In genomic region chr19:34921253-34921651, GRCm38 (mm10) we compare ENCODE assay signal across 8 mouse cellular contexts. TPM values are rescaled to one million over a fixed set of nuclear protein-coding genes. Genes with fewer than 3 reads are reported as not detected.
DNase-seq lines count a peak whose midpoint lies in the region; ATAC-seq and TF ChIP-seq lines count a peak whose summit lies in the region.

No protein-coding gene starts in this region.

- intact Hi-C loops in left cerebral cortex, adult 2 months (cut with DNase I): loop anchor here (1.0 to 10.0 kb wide), 3 partner anchors 43 to 256 kb away; no protein-coding TSS in a partner anchor
- intact Hi-C loops in left cerebral cortex, postnatal 36 days (cut with DNase I): loop anchor here (2.0 kb wide), 1 partner anchor 42 kb away; the partner anchor contains the start of gene Pank1

- peak overlapping the region; percentile 57; the same call in 1 of the 2 replicates for H3K9ac ChIP-seq in liver, embryonic 11.5 days (ENCODE audit: low read depth, low read length)

- DNase-seq in left cerebral cortex, adult 2 months (ENCODE audit: extremely low spot score in 1 of 2, low spot score in 2 of 2): no peak
- no peak for DNase-seq in left cerebral cortex, postnatal 36 days (ENCODE audit: low spot score in 2 of 2)
- peak; percentile 45 for DNase-seq in R1 (ENCODE audit: low read depth, low spot score)
- no peak for DNase-seq in forebrain, embryonic 10.5 days (ENCODE audit: extremely low spot score, low spot score)
- no peak for DNase-seq in liver, embryonic 11.5 days (ENCODE audit: low spot score)
- DNase-seq in retina, postnatal 7 days (ENCODE audit: low read depth, low spot score): peak; percentile 4
- DNase-seq in spleen, postnatal 14 days (ENCODE audit: low spot score in 2 of 2): no peak

- H3K4me3 ChIP-seq in left cerebral cortex, adult 2 months: peak overlapping the region; percentile 83
- peak overlapping the region; percentile 87 for H3K4me3 ChIP-seq in forebrain, embryonic 10.5 days
- peak overlapping the region; percentile 79 for H3K4me3 ChIP-seq in liver, embryonic 11.5 days (ENCODE audit: low read depth, low read length)

- no peak; the same call in 1 of the 2 replicates for TF ChIP-seq CTCF in left cerebral cortex, adult 2 months (IDR thresholded peaks at IDR 0.05)

- H3K9me3 ChIP-seq in forebrain, embryonic 10.5 days: no peaks in the 10 kb centered on the region
- no peaks in the 10 kb centered on the region for H3K9me3 ChIP-seq in liver, embryonic 11.5 days (ENCODE audit: control insufficient read depth, low read length)

- H3K27me3 ChIP-seq in forebrain, embryonic 10.5 days (ENCODE audit: poor library complexity, severe bottlenecking): no peaks in the 10 kb centered on the region
- H3K27me3 ChIP-seq in liver, embryonic 11.5 days (replicated peaks; ENCODE audit: control insufficient read depth, insufficient read depth, low read length): no peaks in the 10 kb centered on the region

- H3K36me3 ChIP-seq in forebrain, embryonic 10.5 days (replicated peaks): peaks cover 19% of the 10 kb centered on the region
- peaks cover 3% of the 10 kb centered on the region; the same call in 1 of the 2 replicates for H3K36me3 ChIP-seq in liver, embryonic 11.5 days (ENCODE audit: control insufficient read depth, insufficient read depth, low read length)

- WGBS in forebrain, embryonic 10.5 days: 20% methylated on average over 7 of the region's 7 CpGs
- WGBS in liver, embryonic 11.5 days: 15% methylated on average over 7 of the region's 7 CpGs

- H3K4me2 ChIP-seq in liver, embryonic 11.5 days: peak overlapping the region; percentile 70

- no peak for ATAC-seq in liver, embryonic 11.5 days (replicated peaks; ENCODE audit: low FRiP score)
- no peak for ATAC-seq in granulocyte monocyte progenitor cell, adult 5-6 weeks (replicated peaks; ENCODE audit: poor library complexity, severe bottlenecking)

- H3K4me1 ChIP-seq in forebrain, embryonic 10.5 days: peaks cover 8% of the 10 kb centered on the region
- no peaks in the 10 kb centered on the region for H3K4me1 ChIP-seq in liver, embryonic 11.5 days (replicated peaks; ENCODE audit: control insufficient read depth, insufficient read depth, low read length)

- H3K27ac ChIP-seq in left cerebral cortex, adult 2 months: peak overlapping the region; percentile 83
- peak overlapping the region; percentile 94; the same call in 1 of the 2 replicates for H3K27ac ChIP-seq in forebrain, embryonic 10.5 days
- peak overlapping the region; percentile 47 for H3K27ac ChIP-seq in liver, embryonic 11.5 days (ENCODE audit: low read depth, low read length)

RNA-seq across cellular contexts. Expression of gene Kif20b, which starts 0.9 kb away (rescaled TPM):
- total RNA-seq in left cerebral cortex, adult 2 months (2021): under 1 TPM; 0.95 to 0.98 TPM
- total RNA-seq in left cerebral cortex, postnatal 36 days (2021): 1 to 10 TPM; 1.2 to 1.3 TPM
- 92.3 and 92.7 TPM in 2 replicates for polyA plus RNA-seq in forebrain, embryonic 10.5 days (2016; fragmentation: Nextera tagmentation; extraction: Ambion mirVana)
- polyA plus RNA-seq in liver, embryonic 11.5 days (2014; fragmentation: Nextera tagmentation; extraction: Ambion mirVana): 54.8 and 55.0 TPM in 2 replicates
- 50.7 and 77.6 TPM in 2 replicates for total RNA-seq in granulocyte monocyte progenitor cell, adult 5-6 weeks (2014; fragmentation: Nextera tagmentation)
- 114 and 140 TPM in 2 replicates for total RNA-seq in granulocyte monocyte progenitor cell, adult 5-6 weeks (2017)

RNA-seq across cellular contexts. Expression of gene Pank1, which starts 42.0 kb away (rescaled TPM):
- total RNA-seq in left cerebral cortex, adult 2 months (2021): 10 to 100 TPM; 23.8 to 24.0 TPM
- total RNA-seq in left cerebral cortex, postnatal 36 days (2021): 10 to 100 TPM; 20.8 to 23.5 TPM
- 7.3 TPM in 2 replicates for polyA plus RNA-seq in forebrain, embryonic 10.5 days (2016; fragmentation: Nextera tagmentation; extraction: Ambion mirVana)
- polyA plus RNA-seq in liver, embryonic 11.5 days (2014; fragmentation: Nextera tagmentation; extraction: Ambion mirVana): 7.8 and 8.7 TPM in 2 replicates
- total RNA-seq in granulocyte monocyte progenitor cell, adult 5-6 weeks (2014; fragmentation: Nextera tagmentation): 9.9 and 15.1 TPM in 2 replicates
- 4.7 and 7.1 TPM in 2 replicates for total RNA-seq in granulocyte monocyte progenitor cell, adult 5-6 weeks (2017)

Comparison
In these comparisons a context has a peak if more than half of its experiments do, and no peak if none do; other contexts are left out.
1. DNase-seq: peak in R1 (single experiment) and retina, postnatal 7 days (single experiment); none in left cerebral cortex, adult 2 months (0 of 2), left cerebral cortex, postnatal 36 days (0 of 2), forebrain, embryonic 10.5 days (single experiment), liver, embryonic 11.5 days (single experiment) and spleen, postnatal 14 days (0 of 2).
2. RNA of gene Kif20b, which starts 0.9 kb away (total RNA-seq): 50.7 to 140 TPM in granulocyte monocyte progenitor cell, adult 5-6 weeks; 1.2 to 1.3 TPM in left cerebral cortex, postnatal 36 days and 0.95 to 0.98 TPM in left cerebral cortex, adult 2 months; every median in the first group is over 10 times any median in the second.
3. Peak in every context shown above with its lines, with median percentiles within 50 percentile points of each other: H3K27ac ChIP-seq and H3K4me3 ChIP-seq.